Mouse (Mus musculus): ENCODE results near the gene Rasgrp2. TPM values are rescaled to one million over a fixed set of nuclear protein-coding genes. Genes with fewer than 3 reads are reported as not detected.

Gene Rasgrp2
- polyA plus RNA-seq, 1 experiment from 2014 or later, result 23.0 TPM

- WGBS, result 54% methylated on average over 8 of the region's 8 CpGs
- peaks cover 73% of the 10 kb centered on the region for H3K27me3 ChIP-seq
- no peak for ATAC-seq (ENCODE audit: low FRiP score)
- H3K4me3 ChIP-seq, result no peak overlapping the region
- H3K4me1 ChIP-seq, result peaks cover 84% of the 10 kb centered on the region
- no peaks in the 10 kb centered on the region for H3K9me3 ChIP-seq (replicated peaks)
- H3K9ac ChIP-seq, result no peak overlapping the region
- no peak overlapping the region for H3K4me2 ChIP-seq (replicated peaks)
- H3K36me3 ChIP-seq, result peaks cover 11% of the 10 kb centered on the region; the same call in 1 of the 2 replicates
- peak overlapping the region; percentile 71 for H3K27ac ChIP-seq
These were observed 25.2 kb downstream of the Rasgrp2 start for GRCm38 (mm10) chr19:6424137-6424881.

GRCm38 (mm10) chr19:6425595-6425994 is 26.5 kb downstream of the Rasgrp2 start:
- H3K4me1 ChIP-seq, result peaks cover 81% of the 10 kb centered on the region
- no peak overlapping the region for H3K9ac ChIP-seq
- H3K36me3 ChIP-seq, result peaks cover 11% of the 10 kb centered on the region; the same call in 1 of the 2 replicates
- WGBS, result 48% methylated on average over 5 of the region's 5 CpGs
- no peaks in the 10 kb centered on the region for H3K9me3 ChIP-seq (replicated peaks)
- peak overlapping the region; percentile 25; the same call in 1 of the 2 replicates for H3K4me2 ChIP-seq (replicated peaks)
- ATAC-seq (ENCODE audit: low FRiP score), result peak; percentile 53
- H3K27ac ChIP-seq, result peak overlapping the region; percentile 71
- no peak overlapping the region for H3K4me3 ChIP-seq
- peaks cover 74% of the 10 kb centered on the region for H3K27me3 ChIP-seq

- no peak overlapping the region for H3K9ac ChIP-seq
- H3K36me3 ChIP-seq, result peaks cover 11% of the 10 kb centered on the region; the same call in 1 of the 2 replicates
- no peaks in the 10 kb centered on the region for H3K9me3 ChIP-seq (replicated peaks)
- peak overlapping the region; percentile 35; the same call in 1 of the 2 replicates for H3K27ac ChIP-seq
- H3K4me3 ChIP-seq, result no peak overlapping the region
- H3K4me1 ChIP-seq, result peaks cover 78% of the 10 kb centered on the region
- H3K27me3 ChIP-seq, result peaks cover 63% of the 10 kb centered on the region
- ATAC-seq (ENCODE audit: low FRiP score), result 0 out of 2 replicates have a peak, but pooled peaks have one; percentile 6
- 19% methylated on average over 13 of the region's 13 CpGs for WGBS
- peak overlapping the region; percentile 67 for H3K4me2 ChIP-seq (replicated peaks)
These were observed 27.8 kb downstream of the Rasgrp2 start for GRCm38 (mm10) chr19:6426703-6427500.

- Histone ChIP-seq H3K27ac (no peak overlapping the region), H3K4me3 (peak overlapping the region; percentile 37), H3K4me2 (replicated peaks) (peak overlapping the region; percentile 67), H3K27me3 (peaks cover 58% of the 10 kb centered on the region), H3K9ac (peak overlapping the region; percentile 54), H3K36me3 (peaks cover 11% of the 10 kb centered on the region; the same call in 1 of the 2 replicates), H3K9me3 (replicated peaks) (no peaks in the 10 kb centered on the region), H3K4me1 (peaks cover 70% of the 10 kb centered on the region)
- ATAC-seq (ENCODE audit: low FRiP score), result no peak
- 1% methylated on average over 87 of the region's 94 CpGs for WGBS
These were observed 28.7 kb downstream of the Rasgrp2 start for GRCm38 (mm10) chr19:6427653-6428434.

- WGBS, result under 1% methylated on average over 60 of the region's 60 CpGs
- Histone ChIP-seq H3K4me3 (peak overlapping the region; percentile 37), H3K27ac (no peak overlapping the region), H3K36me3 (peaks cover 11% of the 10 kb centered on the region; the same call in 1 of the 2 replicates), H3K4me1 (peaks cover 69% of the 10 kb centered on the region), H3K9me3 (replicated peaks) (no peaks in the 10 kb centered on the region), H3K9ac (peak overlapping the region; percentile 54), H3K4me2 (replicated peaks) (peak overlapping the region; percentile 67), H3K27me3 (peaks cover 54% of the 10 kb centered on the region)
- peak; percentile 46 for ATAC-seq (ENCODE audit: low FRiP score)
These were observed 29.5 kb downstream of the Rasgrp2 start for GRCm38 (mm10) chr19:6428501-6429200.

GRCm38 (mm10) chr19:6443016-6443415 is 43.9 kb downstream of the Rasgrp2 start:
- ATAC-seq (ENCODE audit: low FRiP score), result no peak
- H3K9me3 ChIP-seq (replicated peaks), result no peaks in the 10 kb centered on the region
- H3K4me1 ChIP-seq, result peaks cover 50% of the 10 kb centered on the region
- WGBS, result 62% methylated on average over 10 of the region's 10 CpGs
- H3K27me3 ChIP-seq, result no peaks in the 10 kb centered on the region
- no peaks in the 10 kb centered on the region for H3K36me3 ChIP-seq
- H3K27ac ChIP-seq, result no peak overlapping the region
- no peak overlapping the region for H3K9ac ChIP-seq
- H3K4me2 ChIP-seq (replicated peaks), result no peak overlapping the region
- H3K4me3 ChIP-seq, result no peak overlapping the region

GRCm38 (mm10) chr19:6445761-6446423 is 46.8 kb downstream of the Rasgrp2 start:
- Histone ChIP-seq H3K27me3 (no peaks in the 10 kb centered on the region), H3K4me3 (no peak overlapping the region), H3K36me3 (no peaks in the 10 kb centered on the region), H3K4me2 (replicated peaks) (peak overlapping the region; percentile 44), H3K9me3 (replicated peaks) (no peaks in the 10 kb centered on the region), H3K27ac (peak overlapping the region; percentile 87), H3K9ac (peak overlapping the region; percentile 39; the same call in 1 of the 2 replicates), H3K4me1 (peaks cover 63% of the 10 kb centered on the region)
- peak; percentile 93 for ATAC-seq (ENCODE audit: low FRiP score)
- WGBS, result 21% methylated on average over 10 of the region's 10 CpGs

- WGBS, result 56% methylated on average over 7 of the region's 7 CpGs
- H3K4me1 ChIP-seq, result peaks cover 69% of the 10 kb centered on the region
- no peaks in the 10 kb centered on the region for H3K36me3 ChIP-seq
- H3K4me3 ChIP-seq, result no peak overlapping the region
- H3K9me3 ChIP-seq (replicated peaks), result no peaks in the 10 kb centered on the region
- peak overlapping the region; percentile 44; the same call in 1 of the 2 replicates for H3K4me2 ChIP-seq (replicated peaks)
- peak overlapping the region; percentile 39; the same call in 1 of the 2 replicates for H3K9ac ChIP-seq
- H3K27ac ChIP-seq, result peak overlapping the region; percentile 87
- no peak for ATAC-seq (ENCODE audit: low FRiP score)
- H3K27me3 ChIP-seq, result no peaks in the 10 kb centered on the region
These were observed 47.7 kb downstream of the Rasgrp2 start for GRCm38 (mm10) chr19:6446736-6447437.

GRCm38 (mm10) chr19:6448752-6449151 is 49.6 kb downstream of the Rasgrp2 start:
- Histone ChIP-seq H3K4me2 (replicated peaks) (no peak overlapping the region), H3K4me3 (no peak overlapping the region), H3K27ac (no peak overlapping the region), H3K36me3 (no peaks in the 10 kb centered on the region), H3K9me3 (replicated peaks) (no peaks in the 10 kb centered on the region), H3K27me3 (no peaks in the 10 kb centered on the region), H3K4me1 (peaks cover 78% of the 10 kb centered on the region), H3K9ac (no peak overlapping the region)
- WGBS, result 39% methylated on average over 5 of the region's 5 CpGs
- ATAC-seq (ENCODE audit: low FRiP score), result no peak

GRCm38 (mm10) chr19:6449841-6450240 is 50.7 kb downstream of the Rasgrp2 start:
- peaks cover 82% of the 10 kb centered on the region for H3K4me1 ChIP-seq
- 74% methylated on average over 7 of the region's 7 CpGs for WGBS

More at GRCm38 (mm10) chr19:6449841-6450240, 50.7 kb downstream of the Rasgrp2 start:
- Histone ChIP-seq H3K27me3 (no peaks in the 10 kb centered on the region), H3K9ac (no peak overlapping the region), H3K9me3 (replicated peaks) (no peaks in the 10 kb centered on the region), H3K4me3 (no peak overlapping the region), H3K4me2 (replicated peaks) (no peak overlapping the region), H3K27ac (no peak overlapping the region), H3K36me3 (no peaks in the 10 kb centered on the region)
- ATAC-seq (ENCODE audit: low FRiP score), result no peak
